Mouse (Mus musculus) stomach, postnatal 0 days (tissue): ENCODE measurements around the gene Plekha7. TPM values are rescaled to one million over a fixed set of nuclear protein-coding genes. Genes with fewer than 3 reads are reported as not detected.
A peak's percentile ranks its signal among the peaks of the same experiment; 100 is the strongest.

ENCODE experiments used
- ATAC-seq: fragments of 200-750 bp; cut with Nextera tagmentation; 2 replicates; pipeline ENCODE4 v1.8.0; 2017; ENCODE audit not compliant: low FRiP score, low TSS enrichment
- DNase-seq: peaks from one replicate; pipeline ENCODE4 v3.0.0-alpha.2; 2016; ENCODE audit warnings: low spot score
- H3K27ac ChIP-seq: fragments of 300-500 bp; sonication (generic); replicated peaks from 2 replicates; pipeline ENCODE4 v1.5.1; 2014; ENCODE audit warnings: mild to moderate bottlenecking, control low read depth
- H3K27me3 ChIP-seq: fragments of 300-500 bp; sonication (generic); 2 replicates; pipeline ENCODE4 v1.6.1; 2014; ENCODE audit warnings: low read length; ENCODE audit not compliant: control insufficient read depth, insufficient read depth
- H3K36me3 ChIP-seq: fragments of 300-500 bp; sonication (generic); 2 replicates; pipeline ENCODE4 v1.6.1; 2014; ENCODE audit warnings: low read length, mixed read lengths; ENCODE audit not compliant: control insufficient read depth, insufficient read depth
- H3K4me1 ChIP-seq: fragments of 300-500 bp; sonication (generic); replicated peaks from 2 replicates; pipeline ENCODE4 v1.6.1; 2014; ENCODE audit warnings: antibody characterized with exemption; ENCODE audit not compliant: control insufficient read depth, insufficient read depth
- H3K4me2 ChIP-seq: fragments of 300-500 bp; sonication (generic); replicated peaks from 2 replicates; pipeline ENCODE4 v1.6.1; 2014; ENCODE audit warnings: low read depth, mild to moderate bottlenecking, control low read depth, moderate library complexity
- H3K4me3 ChIP-seq: fragments of 300-500 bp; sonication (generic); 2 replicates; pipeline ENCODE4 v1.5.1; 2014; ENCODE audit warnings: low read depth, low read length, control low read depth
- H3K9ac ChIP-seq: fragments of 300-500 bp; sonication (generic); 2 replicates; pipeline ENCODE4 v1.6.1; 2014; ENCODE audit warnings: mild to moderate bottlenecking, low read length, control low read depth, mixed read lengths
- H3K9me3 ChIP-seq: fragments of 300-500 bp; sonication (generic); 2 replicates; pipeline ENCODE4 v1.6.1; 2016; ENCODE audit warnings: low read length; ENCODE audit not compliant: control insufficient read depth
- CTCF ChIP-seq: IDR thresholded peaks from 2 replicates; pipeline ENCODE4 v1.5.1; 2016; ENCODE audit warnings: antibody characterized with exemption, low read depth, mild to moderate bottlenecking, moderate library complexity
- EP300 ChIP-seq: optimal IDR thresholded peaks from 2 replicates; pipeline ENCODE3; 2016; ENCODE audit warnings: antibody characterized with exemption
- WGBS: fragments of 180-500 bp; shearing (Covaris S2); extraction: QIAGEN DNeasy Blood & Tissue Kit; methylation state at CpG from one replicate; pipeline ENCODE4 v1.1.7; 2014; 5-methylcytosine and 5-hydroxymethylcytosine counted together
- polyA plus RNA-seq: library from polyadenylated mRNA; unstranded; fragments of >200 nt; fragmentation: Nextera tagmentation; extraction: Ambion mirVana; gene quantifications from 2 replicates; pipeline ENCODE4 v1.2.1, GENCODE M21; 2015

Gene Plekha7
- polyA plus RNA-seq, 1 experiment from 2014 or later: 10.1 TPM

DNA sequence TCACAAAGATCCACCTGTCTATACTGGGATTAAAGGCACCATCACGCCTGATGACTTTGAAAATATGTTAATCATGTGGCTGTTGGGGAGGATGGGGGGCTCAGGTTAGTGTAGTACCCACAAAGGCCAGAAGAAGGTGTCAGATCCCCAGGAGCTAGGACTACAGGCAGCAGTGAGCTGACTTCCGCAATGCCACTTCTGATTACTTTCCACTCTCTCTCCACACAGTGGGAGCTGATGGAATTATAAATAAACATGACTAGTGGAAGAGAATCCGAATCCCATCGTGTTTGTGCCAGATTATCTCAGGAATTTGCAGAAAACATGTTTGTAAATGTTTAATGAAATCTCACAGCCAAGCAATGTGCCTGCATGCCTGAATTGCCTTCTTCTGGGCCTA, 46.1 kb downstream of the Plekha7 start:
- ATAC-seq (peak; percentile 61; the same call in 1 of the 2 replicates), DNase-seq (peak; percentile 33)
- H3K27me3 ChIP-seq: no peaks in the 10 kb centered on the region
- no peak overlapping the region for H3K4me3 ChIP-seq
- H3K9ac ChIP-seq: no peak overlapping the region
- H3K9me3 ChIP-seq: no peaks in the 10 kb centered on the region
- TF ChIP-seq EP300 (no peak), CTCF (peak; percentile 71)
- 34% methylated on average over 4 of the region's 4 CpGs for WGBS
- H3K36me3 ChIP-seq: no peaks in the 10 kb centered on the region
- no peak overlapping the region for H3K27ac ChIP-seq
- no peaks in the 10 kb centered on the region for H3K4me1 ChIP-seq
- H3K4me2 ChIP-seq: no peak overlapping the region

DNA sequence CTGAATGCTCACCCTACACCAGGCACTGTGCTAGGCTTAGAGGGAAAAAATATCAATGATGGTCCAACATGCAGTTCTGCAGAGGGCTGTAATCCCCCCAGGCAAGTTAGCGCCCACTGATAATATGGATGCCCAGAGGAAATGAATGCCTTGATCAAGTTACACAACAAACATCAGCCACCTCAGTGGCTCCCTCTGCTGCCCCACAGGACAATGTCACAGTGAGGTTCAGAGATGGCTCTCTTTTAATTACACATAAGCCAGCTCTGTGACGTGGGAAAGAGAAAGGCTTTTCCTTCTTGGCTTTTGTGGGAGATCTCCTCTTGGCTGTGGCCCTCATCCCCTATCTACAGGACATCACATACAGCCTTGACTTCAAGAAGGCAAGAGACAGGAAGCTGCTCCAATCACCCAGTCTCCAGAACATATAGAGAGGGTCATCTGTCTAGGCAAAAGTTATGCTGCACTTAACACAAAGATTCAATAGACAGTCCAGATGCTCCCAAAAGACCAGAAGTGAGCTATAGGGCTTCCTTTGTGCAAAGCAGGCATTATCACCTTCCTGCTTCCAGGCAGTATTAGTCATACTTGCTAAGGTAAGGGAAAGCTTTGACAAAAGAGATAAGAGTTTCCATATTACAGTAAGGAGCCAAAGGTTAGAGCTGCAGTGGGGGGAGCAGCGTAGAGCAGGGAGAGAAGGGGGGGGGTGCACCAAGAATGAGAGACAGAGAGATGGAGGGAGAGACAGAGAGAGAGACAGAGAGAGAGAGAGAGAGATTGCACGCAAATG, 47.2 kb downstream of the Plekha7 start:
- 63% methylated on average over 4 of the region's 4 CpGs for WGBS
- TF ChIP-seq EP300 (no peak), CTCF (peak; percentile 69)
- Histone ChIP-seq H3K4me3 (no peak overlapping the region), H3K27ac (no peak overlapping the region), H3K4me2 (no peak overlapping the region), H3K4me1 (no peaks in the 10 kb centered on the region), H3K9me3 (no peaks in the 10 kb centered on the region), H3K9ac (no peak overlapping the region), H3K27me3 (no peaks in the 10 kb centered on the region), H3K36me3 (no peaks in the 10 kb centered on the region)
- DNase-seq (peak; percentile 37), ATAC-seq (peak; percentile 47)

DNA sequence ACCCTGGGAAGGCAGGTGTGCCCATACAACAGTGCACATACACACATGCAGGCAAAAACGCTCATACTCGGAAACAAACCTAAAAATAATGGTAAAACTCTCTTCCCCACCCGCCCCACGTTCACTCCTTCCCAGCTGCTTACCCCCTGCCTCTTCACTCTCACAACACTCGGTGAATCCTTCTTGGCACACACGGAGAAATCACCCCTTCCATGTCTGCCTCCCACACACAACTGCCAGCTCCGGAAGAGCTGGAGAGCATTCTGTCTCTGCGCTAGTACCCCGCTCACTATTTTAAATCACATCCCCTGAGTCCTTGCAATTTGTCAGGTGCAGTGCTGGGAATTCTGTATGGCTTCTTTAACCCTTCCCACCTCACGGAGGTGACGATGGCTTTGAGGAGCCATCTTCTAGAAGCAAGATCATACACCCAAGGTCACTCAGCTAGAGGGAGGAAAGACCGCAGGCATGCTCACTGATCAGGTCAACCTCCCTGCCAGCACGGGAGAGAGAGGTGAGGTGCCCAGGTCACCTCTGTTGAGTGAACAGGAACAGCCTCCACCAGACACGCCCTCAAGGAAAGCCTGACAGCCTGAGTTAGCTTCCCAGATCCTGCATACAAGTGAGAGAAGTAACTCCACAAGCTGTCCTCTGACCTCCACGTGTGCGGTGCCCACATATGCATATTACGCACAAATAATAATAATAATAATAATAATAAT, 49.6 kb downstream of the Plekha7 start:
- DNase-seq: no peak
- peak; percentile 28; the same call in 1 of the 2 replicates for ATAC-seq
- TF ChIP-seq EP300: no peak
- no peak for TF ChIP-seq CTCF
- no peak overlapping the region for H3K9ac ChIP-seq
- no peaks in the 10 kb centered on the region for H3K4me1 ChIP-seq
- no peak overlapping the region for H3K4me2 ChIP-seq
- no peaks in the 10 kb centered on the region for H3K9me3 ChIP-seq
- no peak overlapping the region for H3K4me3 ChIP-seq
- no peaks in the 10 kb centered on the region for H3K36me3 ChIP-seq
- H3K27me3 ChIP-seq: no peaks in the 10 kb centered on the region
- 72% methylated on average over 17 of the region's 17 CpGs for WGBS
- no peak overlapping the region for H3K27ac ChIP-seq

DNA sequence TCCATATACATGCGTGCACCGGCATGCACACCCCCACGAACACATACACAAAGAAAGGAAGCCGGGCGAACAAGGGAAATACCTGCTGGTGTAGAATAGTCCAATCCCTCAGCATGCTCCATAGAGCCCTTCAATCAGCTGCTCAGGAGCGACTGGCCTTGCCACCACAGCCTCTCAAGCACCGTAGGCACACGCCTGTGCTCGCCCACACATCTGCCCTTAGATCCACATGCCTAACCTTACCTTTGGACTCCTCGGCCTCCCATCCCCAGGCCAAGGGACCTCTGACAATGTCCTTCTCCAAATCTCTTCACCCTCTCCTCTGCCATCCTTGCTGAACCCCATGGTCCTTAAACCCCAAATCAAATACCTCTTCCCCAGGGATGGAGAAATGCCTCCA, 50.2 kb downstream of the Plekha7 start:
- Histone ChIP-seq H3K4me1 (no peaks in the 10 kb centered on the region), H3K27me3 (no peaks in the 10 kb centered on the region), H3K4me3 (no peak overlapping the region), H3K27ac (no peak overlapping the region), H3K36me3 (no peaks in the 10 kb centered on the region), H3K4me2 (no peak overlapping the region), H3K9me3 (no peaks in the 10 kb centered on the region), H3K9ac (no peak overlapping the region)
- 81% methylated on average over 10 of the region's 10 CpGs for WGBS
- no peak for TF ChIP-seq CTCF
- no peak for TF ChIP-seq EP300
- DNase-seq: no peak
- ATAC-seq: no peak

DNA sequence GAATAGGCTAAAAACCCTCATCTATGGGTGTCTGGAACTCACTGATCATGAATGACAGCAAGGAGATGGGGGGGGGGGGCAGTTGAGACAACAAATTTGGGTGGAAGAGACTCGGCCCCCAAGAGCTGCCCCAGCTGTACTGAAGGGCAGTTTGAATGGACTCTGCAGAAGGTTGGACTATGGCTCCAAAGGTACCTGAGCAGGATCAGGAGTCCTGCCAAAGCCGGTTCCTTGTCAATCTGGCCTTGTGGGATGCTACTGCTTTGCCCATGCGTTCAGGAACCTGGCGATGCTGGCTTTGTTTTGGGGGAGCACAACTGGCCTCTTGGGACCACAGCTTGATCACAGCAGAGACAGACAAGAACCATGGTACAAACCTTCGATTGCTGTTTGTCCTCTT, 52.5 kb downstream of the Plekha7 start:
- Histone ChIP-seq H3K4me2 (no peak overlapping the region), H3K27me3 (no peaks in the 10 kb centered on the region), H3K9me3 (no peaks in the 10 kb centered on the region), H3K27ac (no peak overlapping the region), H3K4me1 (no peaks in the 10 kb centered on the region), H3K9ac (no peak overlapping the region), H3K36me3 (no peaks in the 10 kb centered on the region), H3K4me3 (no peak overlapping the region)
- no peak for DNase-seq
- ATAC-seq: no peak
- 84% methylated on average over 5 of the region's 5 CpGs for WGBS
- TF ChIP-seq CTCF (no peak), EP300 (no peak)

DNA sequence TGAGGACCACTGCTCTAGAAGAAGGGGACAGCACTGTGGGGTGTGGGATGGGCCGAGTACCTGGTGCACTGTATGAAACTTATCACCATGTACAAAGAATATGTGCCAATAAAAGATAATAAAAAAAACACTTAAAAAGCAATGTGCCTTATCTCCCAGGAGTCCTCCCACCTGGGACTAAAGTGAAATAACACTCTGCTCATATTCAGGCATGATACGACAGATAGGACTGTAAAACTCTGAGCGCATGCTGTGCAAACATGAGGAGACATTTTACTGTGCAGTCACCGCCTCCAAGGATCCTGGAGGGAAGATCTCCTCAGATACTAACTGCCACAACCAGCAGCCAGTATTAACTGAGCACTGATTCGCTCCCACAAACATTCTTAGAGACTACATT, 53.5 kb downstream of the Plekha7 start:
- no peak overlapping the region for H3K4me3 ChIP-seq
- no peaks in the 10 kb centered on the region for H3K4me1 ChIP-seq
- H3K4me2 ChIP-seq: no peak overlapping the region
- no peaks in the 10 kb centered on the region for H3K36me3 ChIP-seq
- no peak overlapping the region for H3K9ac ChIP-seq
- no peak overlapping the region for H3K27ac ChIP-seq
- H3K9me3 ChIP-seq: no peaks in the 10 kb centered on the region
- ATAC-seq (no peak), DNase-seq (no peak)
- WGBS: 77% methylated on average over 5 of the region's 5 CpGs
- no peaks in the 10 kb centered on the region for H3K27me3 ChIP-seq
- TF ChIP-seq CTCF: no peak
- TF ChIP-seq EP300: no peak
